Mouse (Mus musculus): ENCODE measurements around the gene Foxj3.
"Not testable (repeated sequence)": the region's sequence is repeated elsewhere in the genome, so short reads cannot be mapped to it uniquely, and the experiment has no call there.

The Foxj3 gene

GRCm38 (mm10) chr4:119536615-119537014 is at the start of gene Foxj3:
Gene Foxj3, plus strand, starts transcription at chr4:119537004.
- not testable (repeated sequence) for DNase-seq (ENCODE audit: extremely low spot score, low spot score)

- DNase-seq (ENCODE audit: extremely low spot score, low spot score): no peak
Observed at GRCm38 (mm10) chr4:119489666-119490065, 47.1 kb upstream of the Foxj3 start.

GRCm38 (mm10) chr4:119490806-119491205 is 46.0 kb upstream of the Foxj3 start:
- peak; percentile 26 for DNase-seq (ENCODE audit: extremely low spot score, low spot score)

GRCm38 (mm10) chr4:119492291-119492932 is 44.4 kb upstream of the Foxj3 start, which contains the start of gene Rimkla:
Gene Rimkla, minus strand, starts transcription at chr4:119492628.
- DNase-seq (ENCODE audit: extremely low spot score, low spot score): peak; percentile 79

GRCm38 (mm10) chr4:119492933-119493327 is 43.9 kb upstream of the Foxj3 start:
- no peak for DNase-seq (ENCODE audit: extremely low spot score, low spot score)

GRCm38 (mm10) chr4:119498319-119498848 is 38.4 kb upstream of the Foxj3 start:
- DNase-seq (ENCODE audit: extremely low spot score, low spot score): no peak

GRCm38 (mm10) chr4:119511591-119511990 is 25.2 kb upstream of the Foxj3 start:
- DNase-seq (ENCODE audit: extremely low spot score, low spot score): no peak

- DNase-seq (ENCODE audit: extremely low spot score, low spot score): no peak
Observed at GRCm38 (mm10) chr4:119512731-119513141, 24.1 kb upstream of the Foxj3 start.

GRCm38 (mm10) chr4:119523575-119523974 is 13.2 kb upstream of the Foxj3 start:
- DNase-seq (ENCODE audit: extremely low spot score, low spot score): no peak

- DNase-seq (ENCODE audit: extremely low spot score, low spot score): no peak
Observed at GRCm38 (mm10) chr4:119524010-119524409, 12.8 kb upstream of the Foxj3 start.

GRCm38 (mm10) chr4:119524466-119524865 is 12.3 kb upstream of the Foxj3 start:
- DNase-seq (ENCODE audit: extremely low spot score, low spot score): no peak

- no peak for DNase-seq (ENCODE audit: extremely low spot score, low spot score)
Observed at GRCm38 (mm10) chr4:119526329-119526845, 10.4 kb upstream of the Foxj3 start.

GRCm38 (mm10) chr4:119531813-119532212 is 5.0 kb upstream of the Foxj3 start:
- DNase-seq (ENCODE audit: extremely low spot score, low spot score): no peak

GRCm38 (mm10) chr4:119535103-119535502 is 1.7 kb upstream of the Foxj3 start:
- DNase-seq (ENCODE audit: extremely low spot score, low spot score): no peak

GRCm38 (mm10) chr4:119537436-119537835 is 632 bp downstream of the Foxj3 start:
- DNase-seq (ENCODE audit: extremely low spot score, low spot score): no peak

GRCm38 (mm10) chr4:119539031-119539824 is 2.4 kb downstream of the Foxj3 start, which contains the start of gene Frg2f1:
Gene Frg2f1, minus strand, starts transcription at chr4:119539529.
- peak; percentile 95 for DNase-seq (ENCODE audit: extremely low spot score, low spot score)

- DNase-seq (ENCODE audit: extremely low spot score, low spot score): peak; percentile 73
Observed at GRCm38 (mm10) chr4:119539836-119540532, 3.2 kb downstream of the Foxj3 start.

GRCm38 (mm10) chr4:119540533-119540890 is 3.7 kb downstream of the Foxj3 start:
- DNase-seq (ENCODE audit: extremely low spot score, low spot score): no peak

- no peak for DNase-seq (ENCODE audit: extremely low spot score, low spot score)
Observed at GRCm38 (mm10) chr4:119550864-119551263, 14.1 kb downstream of the Foxj3 start.

- no peak for DNase-seq (ENCODE audit: extremely low spot score, low spot score)
Observed at GRCm38 (mm10) chr4:119555466-119555865, 18.7 kb downstream of the Foxj3 start.

GRCm38 (mm10) chr4:119563136-119563535 is 26.3 kb downstream of the Foxj3 start:
- no peak for DNase-seq (ENCODE audit: extremely low spot score, low spot score)
